Mouse (Mus musculus) liver, embryonic 11.5 days (tissue): ENCODE data around the gene Pgbd5. TPM values are rescaled to one million over a fixed set of nuclear protein-coding genes. Genes with fewer than 3 reads are reported as not detected.

Experiments used
- ATAC-seq: fragments of 200-750 bp; cut with Nextera tagmentation; replicated peaks from 2 replicates; pipeline ENCODE4 v1.8.0; 2017; ENCODE audit warnings: moderate number of reproducible peaks, mild to moderate bottlenecking, moderate TSS enrichment, moderate library complexity; ENCODE audit not compliant: low FRiP score
- DNase-seq: peaks from one replicate; pipeline ENCODE4 v3.0.0-alpha.2; 2017; ENCODE audit warnings: low spot score
- H3K27ac ChIP-seq: fragments of 300-500 bp; sonication (generic); 2 replicates; pipeline ENCODE4 v1.5.1; 2014; ENCODE audit warnings: mild to moderate bottlenecking, low read depth, low read length, control low read depth
- H3K27me3 ChIP-seq: fragments of 300-500 bp; sonication (generic); replicated peaks from 2 replicates; pipeline ENCODE4 v1.6.1; 2014; ENCODE audit warnings: low read length, mixed read lengths; ENCODE audit not compliant: control insufficient read depth, insufficient read depth
- H3K36me3 ChIP-seq: fragments of 300-500 bp; sonication (generic); 2 replicates; pipeline ENCODE4 v1.6.1; 2014; ENCODE audit warnings: mild to moderate bottlenecking, low read length, moderate library complexity, mixed read lengths; ENCODE audit not compliant: control insufficient read depth, insufficient read depth
- H3K4me1 ChIP-seq: fragments of 300-500 bp; sonication (generic); replicated peaks from 2 replicates; pipeline ENCODE4 v1.6.1; 2014; ENCODE audit warnings: low read length, mixed read lengths; ENCODE audit not compliant: control insufficient read depth, insufficient read depth
- H3K4me2 ChIP-seq: fragments of 300-500 bp; sonication (generic); 2 replicates; pipeline ENCODE4 v1.6.1; 2014; ENCODE audit warnings: mild to moderate bottlenecking, control low read depth, moderate library complexity
- H3K4me3 ChIP-seq: fragments of 300-500 bp; sonication (generic); 2 replicates; pipeline ENCODE4 v1.5.1; 2014; ENCODE audit warnings: low read depth, low read length, control low read depth
- H3K9ac ChIP-seq: fragments of 300-500 bp; sonication (generic); 2 replicates; pipeline ENCODE4 v1.6.1; 2014; ENCODE audit warnings: low read depth, low read length, control low read depth
- H3K9me3 ChIP-seq: fragments of 300-500 bp; sonication (generic); 2 replicates; pipeline ENCODE4 v1.6.1; 2016; ENCODE audit warnings: low read length, inconsistent platforms, mixed read lengths; ENCODE audit not compliant: control insufficient read depth
- WGBS: fragments of 180-500 bp; shearing (Covaris S2); extraction: QIAGEN DNeasy Blood & Tissue Kit; methylation state at CpG from one replicate; pipeline ENCODE4 v1.1.7; 2014; 5-methylcytosine and 5-hydroxymethylcytosine counted together
- polyA plus RNA-seq: library from polyadenylated mRNA; unstranded; fragments of >200 nt; fragmentation: Nextera tagmentation; extraction: Ambion mirVana; gene quantifications from 2 replicates; pipeline ENCODE4 v1.2.1, GENCODE M21; 2014

Pgbd5 gene
- polyA plus RNA-seq, 1 experiment from 2014 or later = 0.27 TPM

GRCm38 (mm10) chr8:124339742-124340141 is 99.7 kb downstream of the Pgbd5 start:
- 83% methylated on average over 3 of the region's 3 CpGs for WGBS

DNA sequence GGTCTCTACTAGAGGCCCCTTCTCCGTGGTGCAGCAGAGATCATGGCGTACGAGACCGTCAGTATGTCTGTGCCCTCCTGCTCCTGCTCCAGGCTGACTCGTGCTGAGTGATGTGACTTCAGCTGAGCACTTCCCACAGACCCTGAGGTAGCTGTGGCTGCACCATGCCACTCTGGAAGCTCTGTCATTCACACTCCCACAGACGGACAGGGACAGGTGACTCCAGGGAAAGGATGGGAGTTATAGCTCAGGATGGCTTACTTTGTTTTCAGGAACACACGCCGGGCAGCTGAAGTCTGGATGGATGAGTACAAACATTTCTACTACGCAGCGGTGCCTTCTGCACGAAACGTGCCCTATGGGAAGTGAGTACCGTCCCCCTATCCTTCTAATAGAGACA is 103.2 kb downstream of the Pgbd5 start:
- H3K36me3 ChIP-seq = peaks cover 18% of the 10 kb centered on the region
- ATAC-seq = no peak

More at GRCm38 (mm10) chr8:124339742-124340141, 99.7 kb downstream of the Pgbd5 start:
- Histone ChIP-seq H3K27ac (no peak overlapping the region), H3K4me2 (no peak overlapping the region), H3K9ac (no peak overlapping the region), H3K4me1 (no peaks in the 10 kb centered on the region), H3K4me3 (no peak overlapping the region), H3K36me3 (peaks cover 18% of the 10 kb centered on the region), H3K27me3 (no peaks in the 10 kb centered on the region), H3K9me3 (no peaks in the 10 kb centered on the region)
- ATAC-seq (no peak), DNase-seq (no peak)

DNA sequence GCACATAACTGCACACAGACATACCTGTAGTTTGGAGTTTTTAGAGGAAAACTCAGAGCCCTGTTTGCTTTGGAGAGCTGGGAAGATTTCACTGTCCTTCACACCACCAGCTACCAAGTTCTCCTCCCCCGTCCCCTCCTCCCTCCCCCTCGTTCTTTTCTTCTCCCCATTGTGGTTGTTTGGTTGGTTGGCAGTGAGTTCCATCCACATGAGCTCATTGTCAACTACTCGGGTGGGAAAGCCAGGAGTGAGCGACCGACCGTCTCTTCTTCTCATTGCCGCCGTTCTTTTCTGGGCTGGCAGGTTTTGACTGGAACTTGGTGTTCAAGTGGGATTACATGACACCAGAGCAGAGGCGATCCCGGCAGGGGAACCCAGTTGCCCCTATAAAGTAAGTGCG is 107.8 kb downstream of the Pgbd5 start:
- Histone ChIP-seq H3K4me1 (peaks cover 2% of the 10 kb centered on the region; the same call in 1 of the 2 replicates), H3K27ac (no peak overlapping the region), H3K9ac (no peak overlapping the region), H3K4me3 (no peak overlapping the region), H3K9me3 (no peaks in the 10 kb centered on the region), H3K27me3 (no peaks in the 10 kb centered on the region), H3K4me2 (no peak overlapping the region), H3K36me3 (peaks cover 19% of the 10 kb centered on the region; the same call in 1 of the 2 replicates)
- WGBS = 85% methylated on average over 11 of the region's 11 CpGs
- ATAC-seq = no peak
- DNase-seq = no peak

More for the DNA sequence above, 103.2 kb downstream of the Pgbd5 start:
- no peak overlapping the region for H3K4me2 ChIP-seq
- no peak overlapping the region for H3K27ac ChIP-seq
- H3K4me1 ChIP-seq = no peaks in the 10 kb centered on the region
- no peaks in the 10 kb centered on the region for H3K27me3 ChIP-seq
- 91% methylated on average over 13 of the region's 13 CpGs for WGBS
- H3K9me3 ChIP-seq = no peaks in the 10 kb centered on the region
- no peak overlapping the region for H3K4me3 ChIP-seq
- H3K9ac ChIP-seq = no peak overlapping the region
- no peak for DNase-seq

- ATAC-seq = no peak
- Histone ChIP-seq H3K27me3 (no peaks in the 10 kb centered on the region), H3K9me3 (no peaks in the 10 kb centered on the region), H3K9ac (no peak overlapping the region), H3K4me3 (no peak overlapping the region), H3K36me3 (peaks cover 18% of the 10 kb centered on the region; the same call in 1 of the 2 replicates), H3K4me2 (no peak overlapping the region), H3K27ac (no peak overlapping the region), H3K4me1 (peaks cover 2% of the 10 kb centered on the region; the same call in 1 of the 2 replicates)
- 84% methylated on average over 3 of the region's 3 CpGs for WGBS
- no peak for DNase-seq
Observed at GRCm38 (mm10) chr8:124331094-124331493, 108.4 kb downstream of the Pgbd5 start.

DNA sequence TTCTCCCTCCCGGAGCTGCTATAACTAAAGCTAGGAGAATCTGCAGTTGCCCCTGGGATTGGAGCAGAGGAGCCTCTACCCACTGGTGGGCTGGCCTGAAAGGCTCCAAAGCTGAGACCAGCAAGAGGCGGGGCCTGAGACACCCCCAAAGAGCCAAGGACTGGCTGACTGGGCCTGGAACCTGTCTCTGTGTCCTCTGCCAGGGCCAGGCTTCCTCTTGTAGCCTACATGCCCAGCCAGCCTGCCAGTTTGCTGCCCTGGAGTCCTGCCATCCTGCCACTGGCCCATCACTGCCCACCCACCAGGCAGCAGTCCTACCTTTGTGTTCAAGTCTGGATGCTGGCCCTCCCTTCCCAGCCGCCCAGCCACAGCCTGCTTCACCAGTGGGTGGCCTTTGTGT is 109.0 kb downstream of the Pgbd5 start:
- ATAC-seq (no peak), DNase-seq (no peak)
- Histone ChIP-seq H3K4me1 (peaks cover 2% of the 10 kb centered on the region; the same call in 1 of the 2 replicates), H3K9me3 (no peaks in the 10 kb centered on the region), H3K4me2 (no peak overlapping the region), H3K27ac (no peak overlapping the region), H3K9ac (no peak overlapping the region), H3K27me3 (no peaks in the 10 kb centered on the region), H3K36me3 (peaks cover 24% of the 10 kb centered on the region), H3K4me3 (no peak overlapping the region)
- WGBS = 79% methylated on average over 2 of the region's 3 CpGs

DNA sequence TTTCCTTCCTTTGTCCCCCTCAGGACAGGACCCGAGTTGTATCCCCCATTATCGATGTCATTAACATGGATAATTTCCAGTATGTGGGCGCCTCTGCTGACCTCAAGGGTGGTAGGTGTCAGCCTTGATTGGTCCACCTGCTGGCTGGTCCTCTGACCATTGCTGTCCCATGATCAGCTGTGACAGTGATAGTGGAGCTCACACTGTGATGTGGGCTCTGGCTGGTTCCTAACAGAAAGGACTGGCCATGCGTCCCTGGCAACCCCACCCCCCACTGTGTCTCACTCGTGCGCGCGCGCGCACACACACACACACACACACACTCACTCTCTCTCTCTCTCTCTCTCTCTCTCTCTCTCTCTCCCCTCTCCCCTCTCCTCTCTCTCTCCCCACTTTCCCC is 109.8 kb downstream of the Pgbd5 start:
- Histone ChIP-seq H3K9me3 (no peaks in the 10 kb centered on the region), H3K4me1 (peaks cover 2% of the 10 kb centered on the region; the same call in 1 of the 2 replicates), H3K36me3 (peaks cover 24% of the 10 kb centered on the region), H3K27ac (no peak overlapping the region), H3K4me3 (no peak overlapping the region), H3K4me2 (no peak overlapping the region), H3K9ac (no peak overlapping the region), H3K27me3 (no peaks in the 10 kb centered on the region)
- DNase-seq (no peak), ATAC-seq (no peak)
- 87% methylated on average over 10 of the region's 10 CpGs for whole genome bisulfite sequencing

DNA sequence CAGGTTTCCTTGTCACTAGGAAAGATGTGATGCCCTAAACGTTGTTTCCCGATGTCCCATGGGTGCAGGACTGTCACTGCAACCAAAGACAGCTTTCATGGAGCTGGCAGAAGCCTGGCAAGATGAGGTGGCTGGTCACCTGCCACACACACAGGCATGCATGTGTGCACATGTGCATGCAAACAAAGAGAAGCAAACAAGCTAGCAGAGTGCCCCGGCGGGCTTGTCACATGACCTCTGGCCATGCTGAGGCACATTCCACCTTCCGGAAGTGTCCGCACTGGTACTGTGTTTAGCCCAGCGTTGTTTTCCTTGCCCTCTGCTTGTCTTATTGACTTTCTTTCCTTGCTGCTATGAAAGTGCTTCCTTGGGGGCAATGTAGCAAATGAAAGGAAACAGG is 111.2 kb downstream of the Pgbd5 start:
- no peak overlapping the region for H3K4me3 ChIP-seq
- no peaks in the 10 kb centered on the region for H3K9me3 ChIP-seq
- WGBS = 88% methylated on average over 7 of the region's 7 CpGs
- no peak overlapping the region for H3K9ac ChIP-seq
- no peak for ATAC-seq
- H3K4me2 ChIP-seq = no peak overlapping the region
- H3K27me3 ChIP-seq = no peaks in the 10 kb centered on the region
- peaks cover 2% of the 10 kb centered on the region; the same call in 1 of the 2 replicates for H3K4me1 ChIP-seq
- H3K36me3 ChIP-seq = peaks cover 34% of the 10 kb centered on the region
- no peak overlapping the region for H3K27ac ChIP-seq
- no peak for DNase-seq

GRCm38 (mm10) chr8:124323356-124323755 is 116.1 kb downstream of the Pgbd5 start:
- DNase-seq = no peak
- peaks cover 25% of the 10 kb centered on the region for H3K36me3 ChIP-seq

DNA sequence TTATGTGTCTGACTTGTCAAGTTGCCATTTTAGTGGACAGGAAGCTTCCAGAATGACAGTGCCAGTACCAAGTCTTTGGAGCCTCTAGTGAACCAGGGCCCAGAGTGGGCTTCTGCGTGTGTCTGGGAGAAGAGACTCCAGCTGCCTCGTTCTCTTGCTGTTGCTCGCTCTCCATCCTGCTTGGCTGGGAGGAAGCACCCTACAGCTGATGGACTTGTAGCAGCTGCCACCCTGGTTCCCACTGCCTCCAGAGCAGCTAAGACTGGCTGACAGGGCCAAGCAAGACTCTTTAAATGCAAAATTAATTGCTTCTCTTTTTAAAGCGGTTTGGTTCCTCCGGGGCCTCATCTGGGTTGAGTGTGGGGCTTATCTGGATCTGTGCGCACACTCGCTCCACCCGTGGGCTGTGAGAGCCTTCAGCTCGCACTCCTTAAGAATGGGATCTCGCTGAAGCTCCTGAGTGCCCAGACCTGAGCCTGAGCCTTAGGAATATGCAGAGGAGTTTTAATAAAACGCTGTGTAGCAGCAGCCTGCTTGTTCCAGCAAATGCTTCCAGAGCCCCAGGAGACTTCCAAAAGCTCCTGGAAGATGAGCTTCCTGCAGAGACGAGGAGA is 118.1 kb downstream of the Pgbd5 start:
- Histone ChIP-seq H3K4me3 (no peak overlapping the region), H3K9me3 (no peaks in the 10 kb centered on the region), H3K4me2 (peak overlapping the region; percentile 25; the same call in 1 of the 2 replicates), H3K9ac (no peak overlapping the region), H3K27ac (no peak overlapping the region), H3K4me1 (peaks cover 49% of the 10 kb centered on the region), H3K27me3 (no peaks in the 10 kb centered on the region), H3K36me3 (peaks cover 21% of the 10 kb centered on the region)
- no peak for ATAC-seq
- no peak for DNase-seq
- 47% methylated on average over 12 of the region's 12 CpGs for WGBS

More at GRCm38 (mm10) chr8:124323356-124323755, 116.1 kb downstream of the Pgbd5 start:
- Histone ChIP-seq H3K9ac (no peak overlapping the region), H3K4me3 (no peak overlapping the region), H3K27ac (no peak overlapping the region), H3K9me3 (no peaks in the 10 kb centered on the region), H3K4me2 (no peak overlapping the region), H3K4me1 (peaks cover 29% of the 10 kb centered on the region), H3K27me3 (no peaks in the 10 kb centered on the region)
- no peak for ATAC-seq
- 94% methylated on average over 14 of the region's 14 CpGs for WGBS
